Mouse (Mus musculus): ENCODE measurements around the gene Ank3.

Ank3 gene

GRCm38 (mm10) chr10:69720452-69720851 is 321.9 kb downstream of the Ank3 start:
- in situ Hi-C loops (cut with MboI): no loop called here

GRCm38 (mm10) chr10:69720899-69721490 is 322.4 kb downstream of the Ank3 start:
- in situ Hi-C loops (cut with MboI): no loop called here

- in situ Hi-C loops (cut with MboI): no loop called here
These were observed 325.6 kb downstream of the Ank3 start for GRCm38 (mm10) chr10:69724159-69724558.

GRCm38 (mm10) chr10:69725078-69725477 is 326.5 kb downstream of the Ank3 start:
- in situ Hi-C loops (cut with MboI): no loop called here

- in situ Hi-C loops (cut with MboI): no loop called here
These were observed 327.7 kb downstream of the Ank3 start for GRCm38 (mm10) chr10:69726265-69726664.

- in situ Hi-C loops (cut with MboI): no loop called here
These were observed 328.2 kb downstream of the Ank3 start for GRCm38 (mm10) chr10:69726806-69727205.

GRCm38 (mm10) chr10:69728876-69729275 is 330.3 kb downstream of the Ank3 start:
- in situ Hi-C loops (cut with MboI): no loop called here

GRCm38 (mm10) chr10:69730351-69730871 is 331.8 kb downstream of the Ank3 start:
- in situ Hi-C loops (cut with MboI): no loop called here

- in situ Hi-C loops (cut with MboI): no loop called here
These were observed 332.8 kb downstream of the Ank3 start for GRCm38 (mm10) chr10:69731341-69731740.

- in situ Hi-C loops (cut with MboI): no loop called here
These were observed 333.3 kb downstream of the Ank3 start for GRCm38 (mm10) chr10:69731863-69732262.

- in situ Hi-C loops (cut with MboI): no loop called here
These were observed 337.7 kb downstream of the Ank3 start for GRCm38 (mm10) chr10:69736241-69736640.

GRCm38 (mm10) chr10:69738741-69739271 is 340.2 kb downstream of the Ank3 start:
- in situ Hi-C loops (cut with MboI): no loop called here

GRCm38 (mm10) chr10:69742528-69742927 is 344.0 kb downstream of the Ank3 start:
- in situ Hi-C loops (cut with MboI): no loop called here

- in situ Hi-C loops (cut with MboI): no loop called here
These were observed 345.6 kb downstream of the Ank3 start for GRCm38 (mm10) chr10:69744181-69744580.

GRCm38 (mm10) chr10:69744871-69745270 is 346.3 kb downstream of the Ank3 start:
- in situ Hi-C loops (cut with MboI): no loop called here

GRCm38 (mm10) chr10:69746322-69746721 is 347.7 kb downstream of the Ank3 start:
- in situ Hi-C loops (cut with MboI): no loop called here

GRCm38 (mm10) chr10:69746730-69747129 is 348.2 kb downstream of the Ank3 start:
- in situ Hi-C loops (cut with MboI): no loop called here

- in situ Hi-C loops (cut with MboI): no loop called here
These were observed 352.8 kb downstream of the Ank3 start for GRCm38 (mm10) chr10:69751416-69751815.

- in situ Hi-C loops (cut with MboI): no loop called here
These were observed 354.9 kb downstream of the Ank3 start for GRCm38 (mm10) chr10:69753464-69753863.

- in situ Hi-C loops (cut with MboI): no loop called here
These were observed 358.5 kb downstream of the Ank3 start for GRCm38 (mm10) chr10:69756956-69757672.

- in situ Hi-C loops (cut with MboI): no loop called here
These were observed 364.4 kb downstream of the Ank3 start for GRCm38 (mm10) chr10:69762977-69763376.

- in situ Hi-C loops (cut with MboI): no loop called here
These were observed 365.8 kb downstream of the Ank3 start for GRCm38 (mm10) chr10:69764402-69764801.

- in situ Hi-C loops (cut with MboI): no loop called here
These were observed 378.6 kb downstream of the Ank3 start for GRCm38 (mm10) chr10:69777065-69777645.
